In genomic region chr15:3978279-3978678, GRCm38 (mm10) we compare ENCODE assay signal across 9 mouse cellular contexts. TPM values are rescaled to one million over a fixed set of nuclear protein-coding genes. Genes with fewer than 3 reads are reported as not detected.
DNase-seq lines count a peak whose midpoint lies in the region; ATAC-seq lines count a peak whose summit lies in the region.
"Had no signal": no experiment of that assay in that cellular context is flagged by ENCODE, and none has a peak within 500 bp of the region (broad histone marks: within the 10 kb centered on the region; RNA-seq: fewer than 3 reads in every experiment).

No protein-coding gene starts in this region.

- ATAC-seq in hindbrain, embryonic 14.5 days (ENCODE audit: low FRiP score): no peak

- no peak overlapping the region for H3K9ac ChIP-seq in hindbrain, embryonic 14.5 days

- no peaks in the 10 kb centered on the region for H3K4me1 ChIP-seq in hindbrain, embryonic 14.5 days (replicated peaks; ENCODE audit: control insufficient read depth, insufficient read depth, low read length)
- H3K4me1 ChIP-seq in hindbrain, embryonic 10.5 days (replicated peaks): peaks cover 10% of the 10 kb centered on the region; the same call in 1 of the 2 replicates
- H3K4me1 ChIP-seq: limb, embryonic 15.5 days had no signal

- H3K27ac ChIP-seq in hindbrain, embryonic 14.5 days: no peak overlapping the region
- H3K27ac ChIP-seq in hindbrain, embryonic 10.5 days: no peak overlapping the region
- H3K27ac ChIP-seq in macrophage: no peak overlapping the region

- H3K9me3 ChIP-seq in hindbrain, embryonic 14.5 days (ENCODE audit: control insufficient read depth, low read length): no peaks in the 10 kb centered on the region
- H3K9me3 ChIP-seq in hindbrain, embryonic 10.5 days: no peaks in the 10 kb centered on the region
- H3K9me3 ChIP-seq: limb, embryonic 15.5 days had no signal

- 0 out of 2 replicates have a peak overlapping the region, but pooled peaks have one; percentile 53 for H3K4me3 ChIP-seq in hindbrain, embryonic 14.5 days (replicated peaks; ENCODE audit: low read length)
- H3K4me3 ChIP-seq in hindbrain, embryonic 10.5 days: no peak overlapping the region
- H3K4me3 ChIP-seq in macrophage (ENCODE audit: inconsistent target): peak overlapping the region; percentile 40

- H3K36me3 ChIP-seq in hindbrain, embryonic 14.5 days (replicated peaks; ENCODE audit: control insufficient read depth, insufficient read depth): peaks cover 12% of the 10 kb centered on the region; the same call in 1 of the 2 replicates
- peaks cover 3% of the 10 kb centered on the region; the same call in 1 of the 2 replicates for H3K36me3 ChIP-seq in hindbrain, embryonic 10.5 days
- peaks cover 20% of the 10 kb centered on the region; the same call in 1 of the 2 replicates for H3K36me3 ChIP-seq in macrophage (ENCODE audit: inconsistent target)
- H3K36me3 ChIP-seq: limb, embryonic 15.5 days had no signal

- 94% methylated on average over 2 of the region's 2 CpGs for WGBS in hindbrain, embryonic 14.5 days
- WGBS in hindbrain, embryonic 10.5 days: 93% methylated on average over 2 of the region's 2 CpGs
- 95% methylated on average over 2 of the region's 2 CpGs for WGBS in macrophage (ENCODE audit: missing documents)

- H3K4me2 ChIP-seq in hindbrain, embryonic 14.5 days (replicated peaks): peak overlapping the region; percentile 58; the same call in 1 of the 2 replicates

- H3K27me3 ChIP-seq in hindbrain, embryonic 14.5 days (ENCODE audit: control insufficient read depth, insufficient read depth, low read length): no peaks in the 10 kb centered on the region
- no peaks in the 10 kb centered on the region for H3K27me3 ChIP-seq in hindbrain, embryonic 10.5 days (ENCODE audit: insufficient read depth, poor library complexity, severe bottlenecking)
- H3K27me3 ChIP-seq: limb, embryonic 15.5 days had no signal

- H3K79me2 ChIP-seq in macrophage (ENCODE audit: inconsistent target): no peaks in the 10 kb centered on the region; the same call in 1 of the 2 replicates

- peak; percentile 8 to 20 for DNase-seq in cerebellum, postnatal 10 days
- DNase-seq in cerebellum, adult 18-20 months: no peak
- no peak for DNase-seq in hindbrain, embryonic 14.5 days (ENCODE audit: low spot score)
- no peak for DNase-seq in hindbrain, embryonic 10.5 days (ENCODE audit: low spot score)
- DNase-seq in 416B (ENCODE audit: low read depth): peak; percentile 8
- DNase-seq in spleen, postnatal 10 days (ENCODE audit: low spot score in 2 of 2): no peak
- DNase-seq in adrenal gland, postnatal 25 days: no peak

RNA-seq across cellular contexts. Expression of gene Fbxo4, which starts 1.1 kb away (rescaled TPM):
- polyA plus RNA-seq in hindbrain, embryonic 14.5 days (2014; fragmentation: Nextera tagmentation; extraction: Ambion mirVana): 10.2 and 10.9 TPM in 2 replicates
- 4.3 and 5.2 TPM in 2 replicates for polyA plus RNA-seq in hindbrain, embryonic 10.5 days (2016; fragmentation: Nextera tagmentation; extraction: Ambion mirVana)
- total RNA-seq in macrophage (2018; cell fraction: chromatin; rRNA removed): 10 to 100 TPM in 20 of 26 experiments, 1 to 10 TPM in 6; 6.2 to 38.3 (median 17.2) TPM
- total RNA-seq in macrophage (2018; cell fraction: cytosol; rRNA removed): 10 to 100 TPM; 11.3 to 18.3 (median 15.4) TPM
- total RNA-seq in macrophage (2018; cell fraction: nucleus; rRNA removed): 10 to 100 TPM in 21 of 26 experiments, 1 to 10 TPM in 5; 4.8 to 26.7 (median 14.4) TPM
- 10.2 to 17.3 TPM (median 14.7 TPM) in 3 replicates for polyA plus RNA-seq in macrophage (2018)
- 21.6 and 25.8 TPM in 2 replicates for total RNA-seq in adrenal gland, postnatal 25 days (2021)

RNA-seq across cellular contexts. Expression of gene AW549877, which starts 17.3 kb away (rescaled TPM):
- 56.5 and 62.9 TPM in 2 replicates for polyA plus RNA-seq in hindbrain, embryonic 14.5 days (2014; fragmentation: Nextera tagmentation; extraction: Ambion mirVana)
- 38.4 and 39.3 TPM in 2 replicates for polyA plus RNA-seq in hindbrain, embryonic 10.5 days (2016; fragmentation: Nextera tagmentation; extraction: Ambion mirVana)
- 100 to 1,000 TPM in 14 of 26 experiments, 10 to 100 TPM in 12; 61.5 to 189 (median 101) TPM for total RNA-seq in macrophage (2018; cell fraction: chromatin; rRNA removed)
- 10 to 100 TPM; 16.2 to 37.2 (median 29.8) TPM for total RNA-seq in macrophage (2018; cell fraction: cytosol; rRNA removed)
- total RNA-seq in macrophage (2018; cell fraction: nucleus; rRNA removed): 100 to 1,000 TPM in 8 of 26 experiments, 10 to 100 TPM in 18; 57.9 to 194 (median 86.7) TPM
- 16.8 to 41.7 TPM (median 25.7 TPM) in 3 replicates for polyA plus RNA-seq in macrophage (2018)
- total RNA-seq in adrenal gland, postnatal 25 days (2021): 51.8 and 72.3 TPM in 2 replicates

RNA-seq across cellular contexts. Expression of gene Oxct1, which starts 47.9 kb away (rescaled TPM):
- 341 and 388 TPM in 2 replicates for polyA plus RNA-seq in hindbrain, embryonic 14.5 days (2014; fragmentation: Nextera tagmentation; extraction: Ambion mirVana)
- 101 and 114 TPM in 2 replicates for polyA plus RNA-seq in hindbrain, embryonic 10.5 days (2016; fragmentation: Nextera tagmentation; extraction: Ambion mirVana)
- total RNA-seq in macrophage (2018; cell fraction: chromatin; rRNA removed): 100 to 1,000 TPM in 16 of 26 experiments, 10 to 100 TPM in 10; 12.4 to 180 (median 116) TPM
- total RNA-seq in macrophage (2018; cell fraction: cytosol; rRNA removed): 100 to 1,000 TPM in 25 of 26 experiments, 10 to 100 TPM in 1; 99.3 to 249 (median 143) TPM
- 100 to 1,000 TPM in 9 of 26 experiments, 10 to 100 TPM in 17; 32.2 to 149 (median 86.6) TPM for total RNA-seq in macrophage (2018; cell fraction: nucleus; rRNA removed)
- 105 to 181 TPM (median 181 TPM) in 3 replicates for polyA plus RNA-seq in macrophage (2018)
- 145 and 173 TPM in 2 replicates for total RNA-seq in adrenal gland, postnatal 25 days (2021)

Comparison
In these comparisons a context has a peak if more than half of its experiments do, and no peak if none do; other contexts are left out.
1. DNase-seq: peak in cerebellum, postnatal 10 days (2 of 2) and 416B (single experiment); none in cerebellum, adult 18-20 months (0 of 2), hindbrain, embryonic 14.5 days (single experiment), hindbrain, embryonic 10.5 days (single experiment), spleen, postnatal 10 days (0 of 2) and adrenal gland, postnatal 25 days (single experiment).